Mouse (Mus musculus) layer of hippocampus, postnatal 14 days (tissue): ENCODE measurements around the gene Cilp2. TPM values are rescaled to one million over a fixed set of nuclear protein-coding genes. Genes with fewer than 3 reads are reported as not detected.

Source experiments
- DNase-seq, 2 experiments: peaks; one replicate each; pipeline ENCODE4 v3.0.0; 2021 to 2022; ENCODE audit warnings: low spot score in 2 of 2, mixed read lengths in 1 of 2
- total RNA-seq, 2 experiments: library from RNA; stranded (reverse); gene quantifications; 2 replicates each; pipeline ENCODE4 v1.2.3; 2021

The Cilp2 gene
- total RNA-seq, 2 experiments from 2014 or later = 1.6 to 2.4 TPM

DNA sequence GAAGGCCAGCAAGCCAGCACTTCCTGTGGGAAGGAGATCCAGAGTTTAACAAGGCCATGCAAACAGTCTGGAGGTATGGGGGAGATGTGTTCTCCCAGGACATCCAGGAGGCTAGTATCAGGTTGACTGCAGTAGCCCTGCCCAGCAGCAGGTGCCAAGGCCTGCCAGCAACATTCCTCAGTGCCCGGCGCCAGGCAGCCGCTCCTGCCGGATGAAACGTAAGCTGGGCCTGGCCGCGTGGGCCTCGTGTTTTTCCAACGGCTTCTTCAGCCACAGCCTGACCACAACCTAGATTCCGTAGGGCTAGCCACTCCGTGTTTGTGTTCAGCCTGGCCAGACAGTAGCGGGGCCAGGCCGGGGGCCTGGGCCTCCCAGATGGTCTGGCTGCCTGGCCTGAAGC, 12.8 kb downstream of the Cilp2 start:
- DNase-seq = no peak

DNA sequence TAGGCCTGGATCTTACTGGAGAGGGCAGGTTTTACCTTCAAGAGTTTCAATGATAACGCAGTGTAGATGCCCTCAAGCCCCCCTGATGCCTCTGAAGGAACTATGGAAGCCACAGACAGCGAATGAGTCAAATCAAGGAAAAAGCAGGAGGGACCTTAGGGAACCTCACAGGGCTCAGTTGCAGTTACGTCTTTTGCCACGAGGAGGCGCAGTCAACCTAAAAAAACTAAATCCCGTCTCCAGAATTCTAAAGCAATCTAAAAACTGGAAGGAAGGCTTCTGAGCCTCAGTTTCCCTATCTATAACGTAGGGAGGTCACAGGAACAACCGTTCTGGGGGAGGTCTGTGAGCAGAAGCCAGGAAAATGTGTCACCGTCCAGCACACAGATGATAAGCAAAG, 13.3 kb downstream of the Cilp2 start:
- peak; percentile 67 to 68 for DNase-seq

DNA sequence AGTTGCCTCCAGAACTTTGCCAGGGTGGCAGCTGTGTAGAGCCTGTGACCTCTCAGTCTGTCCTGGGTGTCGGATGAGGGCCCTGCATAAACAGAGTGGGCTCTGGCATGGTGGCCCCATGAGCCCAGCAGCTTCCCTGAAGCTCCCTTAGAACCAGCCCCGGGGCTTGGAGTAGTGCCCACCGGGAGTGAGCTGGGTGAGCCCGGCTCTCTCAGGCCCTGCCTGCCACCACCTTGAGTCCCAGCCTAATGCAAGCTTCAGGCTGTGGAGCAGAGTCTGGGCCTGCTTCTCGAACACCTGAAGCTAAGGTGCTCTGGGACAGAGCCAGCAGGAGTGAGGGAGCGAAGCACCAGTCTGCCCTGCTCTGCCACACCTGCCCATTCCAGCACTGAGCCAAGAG, 16.6 kb downstream of the Cilp2 start:
- DNase-seq = no peak

DNA sequence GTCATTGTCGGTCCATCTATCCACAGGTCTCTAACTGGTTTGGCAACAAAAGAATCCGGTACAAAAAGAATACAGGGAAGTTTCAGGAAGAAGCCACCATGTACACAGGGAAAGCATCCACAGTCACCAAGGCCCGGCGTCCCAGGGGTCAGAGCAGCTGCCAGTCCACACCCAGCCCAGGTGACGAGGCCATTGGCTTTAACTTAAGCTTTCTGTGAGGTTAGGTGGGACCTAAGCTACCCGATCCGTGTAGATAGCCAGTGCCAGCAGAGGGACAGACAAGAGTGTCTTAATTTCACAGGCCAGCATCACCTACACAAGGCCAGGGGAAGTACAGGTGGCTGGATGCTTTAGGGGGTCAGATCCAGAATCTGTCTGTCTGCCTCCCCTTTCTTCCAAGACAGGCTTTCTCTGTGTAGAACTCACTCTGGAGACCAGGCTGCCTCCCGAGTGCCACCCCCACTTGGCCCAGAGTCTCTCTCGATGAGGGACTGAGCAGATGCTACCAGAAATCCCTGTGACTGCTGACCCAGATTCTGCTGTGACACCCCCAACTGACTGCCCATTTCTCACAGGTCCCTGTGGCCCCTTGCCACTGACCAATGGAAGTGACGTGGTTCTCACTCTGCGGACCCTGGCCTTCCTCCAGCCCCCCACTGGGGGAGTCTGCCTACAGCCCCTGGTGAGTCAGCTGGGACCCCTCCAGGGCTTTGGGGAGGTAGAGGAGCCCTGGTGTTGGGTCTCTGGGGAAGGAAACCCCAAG, 17.3 kb downstream of the Cilp2 start:
- no peak for DNase-seq

DNA sequence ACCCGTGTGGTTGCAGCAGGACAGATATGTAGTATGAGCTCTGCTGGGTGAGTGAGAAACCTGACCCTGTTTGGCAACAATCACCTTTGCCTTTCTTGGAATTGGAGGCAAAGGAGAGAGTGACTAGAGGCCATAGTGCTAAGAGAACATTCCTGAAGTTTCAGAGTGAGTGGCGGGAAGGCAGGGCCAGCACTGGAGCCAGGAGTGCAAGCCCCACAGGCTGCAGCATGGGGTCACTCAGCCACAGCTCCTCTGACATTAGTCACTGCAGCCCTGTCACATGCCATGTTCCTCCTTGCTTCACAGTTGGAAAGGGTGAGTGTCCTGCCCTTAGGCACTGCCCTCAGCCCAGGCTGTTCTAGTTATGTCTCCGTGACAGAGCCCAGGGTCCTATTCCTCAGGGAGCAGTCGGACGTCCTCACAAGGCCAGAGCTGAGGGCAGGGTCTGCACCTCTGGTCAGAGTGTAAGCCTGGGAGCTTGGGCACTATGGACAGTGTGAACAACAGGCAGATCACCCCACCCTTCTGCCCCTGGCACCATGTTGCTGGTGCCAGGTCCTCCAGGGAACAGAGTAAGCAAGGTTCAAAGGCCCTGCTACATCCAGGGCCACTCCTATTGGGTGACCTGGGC, 19.7 kb downstream of the Cilp2 start:
- no peak for DNase-seq

DNA sequence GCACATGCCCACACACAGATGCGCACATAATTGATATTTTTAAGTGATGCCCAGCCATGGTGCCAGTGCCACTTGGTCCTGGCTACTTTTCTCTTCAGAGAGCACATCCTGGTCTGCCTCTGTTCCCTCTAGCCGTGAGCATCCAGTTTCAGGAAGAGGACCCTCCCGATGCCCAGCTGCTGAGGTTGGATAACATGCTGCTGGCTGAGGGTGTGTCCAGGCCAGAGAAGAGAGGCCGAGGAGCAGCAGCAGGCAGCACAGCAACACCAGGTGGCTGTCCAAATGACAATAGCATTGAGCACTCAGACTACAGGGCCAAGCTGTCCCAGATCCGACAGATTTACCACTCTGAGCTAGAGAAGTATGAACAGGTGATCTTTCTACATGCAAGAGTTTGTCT, 23.3 kb downstream of the Cilp2 start:
- no peak for DNase-seq

DNA sequence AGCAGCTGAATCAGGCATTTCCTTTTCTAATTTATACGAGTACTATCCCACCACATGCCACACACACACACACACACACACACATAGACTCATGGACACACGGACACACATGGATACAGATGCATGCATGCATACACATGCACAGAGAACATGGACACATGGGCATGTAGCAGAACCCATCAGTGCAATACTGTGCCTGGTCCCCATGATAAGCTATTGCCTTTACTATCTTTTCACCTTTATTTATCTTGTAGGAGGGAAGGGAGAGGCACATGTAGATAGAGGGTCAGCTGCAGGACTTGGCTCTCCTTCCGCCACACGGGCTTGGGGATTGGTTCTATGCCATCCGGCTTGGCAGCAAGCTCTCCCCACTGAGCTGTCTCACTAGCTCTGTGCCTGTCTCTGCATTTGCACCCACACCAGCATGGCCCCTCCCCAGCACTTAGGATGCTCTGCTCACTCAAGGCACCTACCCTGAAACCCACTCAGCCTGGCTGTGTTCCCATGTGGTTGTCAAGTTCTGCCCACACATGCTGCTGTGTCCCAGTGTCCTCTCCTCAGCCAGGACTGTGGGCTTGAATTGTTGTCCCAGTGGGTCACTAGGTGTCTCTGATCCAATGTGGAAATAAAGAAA, 24.0 kb downstream of the Cilp2 start:
- no peak for DNase-seq

DNA sequence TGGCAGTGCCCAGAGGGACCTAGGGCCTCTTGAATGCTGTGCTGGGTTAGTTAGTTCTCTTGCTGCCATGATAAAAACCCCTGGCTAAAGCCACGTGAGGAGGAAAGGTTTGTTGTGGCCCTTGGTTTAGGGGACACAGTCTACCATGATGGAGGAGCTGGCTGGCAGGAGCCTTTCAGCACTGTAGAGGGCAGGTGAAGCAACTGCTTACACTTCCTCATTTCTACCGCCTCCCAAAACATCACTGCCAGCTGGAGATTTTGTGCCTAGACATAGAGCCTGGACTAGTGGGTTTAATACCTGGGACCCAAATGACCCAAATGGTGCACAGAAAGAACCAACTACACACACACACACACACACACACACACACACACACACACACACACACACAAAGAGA, 26.2 kb downstream of the Cilp2 start:
- DNase-seq = no peak

DNA sequence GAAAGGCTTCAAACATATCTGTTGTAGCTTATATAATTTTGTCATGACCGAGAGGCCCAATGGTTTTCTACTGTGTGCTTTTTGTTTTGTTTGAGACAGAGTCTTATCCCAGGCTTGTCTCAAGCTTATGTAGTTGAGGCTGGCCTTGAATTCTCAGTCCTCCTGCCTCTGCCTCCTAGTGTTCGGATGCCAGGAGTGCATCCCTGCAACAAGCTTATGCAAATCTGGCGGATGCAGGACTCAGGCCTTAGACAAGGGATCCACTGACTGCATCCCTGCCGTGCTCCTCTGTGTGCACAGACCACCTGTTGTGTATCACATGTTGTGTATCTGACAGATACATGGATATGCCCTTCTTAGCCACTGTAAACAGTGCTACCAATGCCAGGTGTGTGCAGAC, 26.7 kb downstream of the Cilp2 start:
- DNase-seq = no peak

DNA sequence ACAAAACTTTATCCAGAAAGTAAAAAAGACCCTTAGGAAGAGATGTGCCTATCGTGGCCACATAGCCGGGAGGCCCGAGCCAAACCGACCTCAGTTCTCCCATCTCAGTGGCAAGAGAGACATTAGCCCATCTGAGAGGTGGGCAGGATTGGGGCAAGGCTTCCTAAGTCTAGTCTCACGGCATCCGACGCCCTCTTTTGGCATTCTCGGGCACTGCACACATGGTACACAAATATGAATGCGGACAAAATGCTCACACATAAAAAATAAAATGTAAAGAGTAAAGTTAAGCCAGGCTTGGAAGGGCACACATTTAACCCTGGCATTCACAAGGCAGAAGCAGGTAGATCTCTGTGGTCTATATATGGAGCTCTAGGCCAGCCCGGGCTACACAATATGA, 33.6 kb downstream of the Cilp2 start:
- no peak for DNase-seq

DNA sequence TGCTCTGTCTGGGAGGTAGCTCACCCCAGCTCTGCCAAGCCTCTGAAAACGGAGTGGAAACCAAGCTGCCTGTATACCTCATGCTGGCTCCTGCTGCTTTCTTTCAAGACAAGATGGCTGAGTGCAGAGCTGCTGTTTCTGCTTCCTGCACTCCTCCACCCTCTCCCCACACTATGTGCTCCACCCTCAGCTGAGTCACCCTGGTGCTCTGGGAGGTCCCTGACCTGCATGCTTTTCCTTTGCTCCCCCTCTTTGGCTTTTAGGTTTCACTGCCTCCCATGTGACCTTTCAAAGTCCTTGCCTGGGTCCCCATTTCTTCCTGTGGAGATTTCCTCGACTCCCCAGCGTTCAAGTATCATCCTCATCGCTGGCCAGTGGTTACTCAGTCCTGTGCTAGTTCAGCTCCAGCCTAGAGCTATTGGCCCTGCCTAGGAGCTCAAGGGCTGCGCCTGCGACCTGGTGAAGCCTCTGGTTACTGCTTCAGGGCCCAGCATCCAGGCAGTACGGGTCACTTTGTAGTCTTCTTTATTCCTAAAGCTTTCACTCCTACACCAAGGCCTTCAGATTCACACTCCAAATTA, 36.5 kb downstream of the Cilp2 start:
- DNase-seq = no peak

DNA sequence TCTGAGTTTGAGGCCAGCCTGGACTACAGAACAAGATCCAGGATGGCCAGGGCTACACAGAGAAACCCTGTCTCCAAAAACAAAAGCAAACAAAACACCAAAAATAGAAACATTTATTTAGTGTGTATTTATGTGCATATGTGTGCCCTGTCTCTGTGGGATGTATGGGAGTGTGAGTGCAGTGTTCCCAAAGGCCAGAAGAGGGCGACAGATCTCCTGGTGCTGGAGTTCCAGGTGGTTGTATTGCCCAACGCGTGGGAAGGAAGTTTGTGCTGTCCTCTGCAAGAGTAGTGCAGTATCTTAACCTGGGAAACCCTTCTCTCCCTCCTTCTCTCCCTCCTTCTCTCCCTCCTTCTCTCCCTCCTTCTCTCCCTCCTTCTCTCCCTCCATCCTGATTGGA, 37.6 kb downstream of the Cilp2 start:
- DNase-seq = no peak

DNA sequence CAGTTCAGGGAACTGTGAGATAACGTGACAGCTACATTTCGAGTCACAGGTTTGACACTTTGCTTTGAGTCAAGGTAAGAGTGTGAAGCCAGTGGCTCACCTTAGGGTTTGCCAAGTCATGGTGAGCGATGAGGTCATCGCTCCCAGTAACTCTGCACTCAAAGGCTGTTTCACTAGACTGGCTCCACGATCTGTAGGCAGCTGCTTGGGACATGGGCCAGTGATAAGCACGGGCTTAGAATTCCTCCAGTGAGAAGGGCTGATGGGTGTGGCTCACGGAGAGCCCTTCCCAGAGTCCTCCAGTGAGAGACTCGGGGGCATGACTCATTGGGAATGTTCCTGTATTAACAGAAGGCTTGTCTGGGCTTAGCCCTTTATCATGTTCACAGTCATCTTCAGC, 38.5 kb downstream of the Cilp2 start:
- DNase-seq = no peak

DNA sequence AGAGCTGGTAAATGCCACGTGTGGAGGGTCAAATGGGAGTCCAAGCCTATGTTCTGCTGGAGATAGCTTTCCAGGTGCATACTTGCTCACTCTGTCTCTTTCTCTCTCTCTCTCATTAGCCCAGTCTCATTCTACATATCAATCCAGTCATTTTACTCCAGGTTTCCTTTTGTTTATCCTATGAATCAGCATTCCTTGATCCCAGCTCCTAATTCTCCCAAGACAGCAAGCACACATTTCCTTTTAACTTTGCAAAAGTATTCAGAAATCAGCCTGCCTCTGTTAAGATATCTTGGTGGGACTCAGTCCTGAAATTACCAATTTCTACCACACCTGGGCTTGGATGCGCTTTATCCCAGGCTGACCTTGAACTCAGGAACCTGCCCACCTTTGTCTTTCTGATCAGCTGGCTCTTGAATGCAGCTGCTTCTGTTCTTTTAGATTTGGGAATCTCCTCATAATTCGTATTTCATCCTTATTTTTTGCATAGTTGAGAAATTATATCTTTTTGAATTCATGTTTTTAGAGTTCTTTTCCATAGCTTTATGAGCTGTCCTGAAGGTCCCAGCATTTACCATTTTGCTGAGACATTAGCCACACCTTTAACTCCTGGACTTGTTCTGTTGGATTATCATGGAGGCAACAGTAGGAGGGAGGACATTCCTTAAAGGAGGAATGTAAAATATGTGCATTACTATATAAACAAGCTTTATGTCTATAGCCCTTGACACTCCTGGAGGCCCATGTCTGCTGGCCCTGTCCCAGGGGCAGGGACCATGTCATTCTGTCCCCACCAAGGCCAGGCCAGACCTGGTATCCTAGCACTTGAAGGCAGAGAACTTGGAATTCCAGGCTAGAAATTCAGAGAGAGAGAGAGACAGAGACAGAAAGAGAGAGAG, 40.1 kb downstream of the Cilp2 start:
- no peak for DNase-seq

DNA sequence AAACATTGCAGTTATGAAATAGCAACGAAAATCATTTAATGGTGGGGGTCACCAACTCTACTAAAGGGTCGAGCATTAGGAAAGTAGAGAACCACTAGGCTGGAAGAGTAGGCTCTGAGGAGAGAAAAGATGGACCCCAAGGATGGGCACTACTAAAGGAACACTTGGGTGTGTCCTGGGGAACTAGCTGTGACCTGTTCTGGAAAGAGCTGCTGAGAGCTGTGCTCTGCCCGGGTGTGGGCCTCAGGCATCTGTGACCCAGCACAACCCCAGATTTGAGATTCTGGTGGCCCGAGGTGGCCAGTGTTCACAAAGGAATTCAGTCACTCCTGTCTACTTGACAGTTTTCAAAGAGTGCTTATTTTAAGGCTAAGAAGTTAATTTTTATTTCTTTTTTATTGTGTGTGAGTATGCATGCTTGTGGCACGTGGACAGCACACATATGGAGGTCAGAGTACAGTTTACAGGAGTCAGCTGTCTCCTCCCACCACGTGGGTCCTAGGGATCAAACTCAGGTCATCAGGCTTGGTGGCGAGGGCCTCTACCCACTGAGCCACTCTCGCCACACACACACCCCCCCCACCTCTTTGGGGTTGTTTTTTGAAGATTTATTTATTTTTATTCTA, 50.3 kb downstream of the Cilp2 start:
- DNase-seq = no peak

DNA sequence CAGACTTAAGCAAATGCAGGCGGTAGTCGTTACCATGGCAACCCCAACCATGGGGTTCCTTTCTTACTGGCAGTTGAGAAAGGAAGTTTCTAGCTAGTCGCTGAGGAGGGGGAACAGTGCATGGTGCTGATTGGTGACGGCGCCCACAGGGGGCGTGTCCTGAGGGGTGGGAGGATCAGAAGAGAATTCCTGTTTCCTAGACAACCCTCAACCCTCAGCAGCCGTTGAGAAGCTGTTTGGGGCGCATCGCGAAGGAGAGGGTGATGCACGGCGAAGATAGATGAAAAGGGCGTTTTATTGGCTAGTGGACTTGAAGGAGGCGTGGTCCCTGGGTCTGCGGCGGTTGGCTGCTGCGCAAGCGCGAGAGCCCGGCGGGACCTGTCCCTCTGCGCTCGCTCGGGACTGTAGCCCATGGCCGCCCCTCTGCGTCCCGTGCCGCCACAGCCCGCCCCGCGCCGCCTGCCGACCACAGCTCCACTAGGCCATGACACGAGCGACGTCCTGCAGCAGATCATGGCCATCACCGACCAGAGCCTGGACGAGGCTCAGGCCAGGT, 55.1 kb downstream of the Cilp2 start, which contains the start of gene Pbx4:
TSS of gene Pbx4 (plus strand) at position 194 of the 556 bp plus-strand sequence.
- peak; percentile 87 to 94 for DNase-seq
